Mouse (Mus musculus) bone marrow macrophage, adult 2 months (primary cell): ENCODE data around the gene Meis1.

Experiments
- CTCF ChIP-seq: IDR thresholded peaks from 2 replicates; pipeline ENCODE4 v1.5.1; 2012; ENCODE audit warnings: low read depth, mild to moderate bottlenecking, low read length, moderate library complexity
- POLR2A ChIP-seq: IDR thresholded peaks from 2 replicates; pipeline ENCODE4 v1.6.1; 2012; ENCODE audit warnings: mild to moderate bottlenecking, low read depth, low read length, borderline replicate concordance

GRCm38 (mm10) chr11:18923274-18923673, 95.5 kb downstream of the Meis1 start:
- TF ChIP-seq CTCF (no peak), POLR2A (no peak)
